Mouse (Mus musculus): ENCODE results near the gene Zbed5. TPM values are rescaled to one million over a fixed set of nuclear protein-coding genes. Genes with fewer than 3 reads are reported as not detected.
"Not testable (repeated sequence)": the region's sequence is repeated elsewhere in the genome, so short reads cannot be mapped to it uniquely, and the experiment has no call there.

Zbed5 gene
- polyA plus RNA-seq, 1 experiment from 2014 or later, result 13.3 TPM

DNA sequence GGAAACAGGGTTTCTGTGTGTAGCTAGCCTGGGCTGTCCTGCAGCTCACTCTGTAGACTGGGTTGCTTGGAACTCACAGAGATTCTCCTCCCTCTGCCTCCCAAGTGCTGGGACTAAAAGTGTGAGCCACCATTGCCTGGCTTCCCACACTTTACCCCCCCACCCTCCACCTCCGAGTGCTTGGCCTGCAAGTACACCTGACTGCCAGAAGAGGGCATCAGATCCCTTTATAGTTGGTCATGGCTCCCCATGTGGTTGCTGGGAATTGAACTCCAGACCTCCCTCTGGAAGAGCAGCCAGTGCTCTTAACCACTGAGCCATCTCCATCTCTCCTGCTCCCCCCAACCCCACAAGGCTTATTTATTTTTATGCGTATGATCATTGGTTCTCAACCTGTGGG is 18.5 kb downstream of the Zbed5 start:
- no peak overlapping the region for H3K27ac ChIP-seq (replicated peaks)
- H3K9ac ChIP-seq, result no peak overlapping the region
- no peaks in the 10 kb centered on the region for H3K9me3 ChIP-seq
- H3K36me3 ChIP-seq, result no peaks in the 10 kb centered on the region
- no peak for ATAC-seq (ENCODE audit: low read depth)
- no peak overlapping the region for H3K4me3 ChIP-seq
- H3K27me3 ChIP-seq, result no peaks in the 10 kb centered on the region
- peaks cover 6% of the 10 kb centered on the region for H3K4me1 ChIP-seq (replicated peaks)
- 25% methylated on average over 2 of the region's 2 CpGs for WGBS
- no peak overlapping the region for H3K4me2 ChIP-seq

DNA sequence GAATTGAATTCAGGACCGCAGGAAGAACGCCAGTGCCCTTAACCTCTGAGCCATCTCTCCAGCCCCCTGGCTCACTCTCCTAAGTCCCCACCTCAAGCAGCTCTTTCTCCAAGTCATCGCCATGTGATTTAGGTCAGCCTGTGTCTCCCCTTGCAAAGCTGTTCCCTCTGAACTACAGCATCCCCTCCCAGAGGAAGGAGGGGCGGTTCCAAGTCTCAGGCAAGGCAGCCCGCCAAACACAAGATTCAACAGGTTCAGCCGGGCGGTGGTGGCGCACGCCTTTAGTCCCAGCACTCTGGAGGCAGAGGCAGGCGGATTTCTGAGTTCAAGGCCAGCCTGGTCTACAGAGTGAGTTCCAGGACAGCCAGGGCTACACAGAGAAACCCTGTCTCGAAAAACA is 20.0 kb downstream of the Zbed5 start:
- ATAC-seq (ENCODE audit: low read depth); H3K4me1 ChIP-seq (replicated peaks); H3K36me3 ChIP-seq; H3K27me3 ChIP-seq; H3K4me2 ChIP-seq; H3K27ac ChIP-seq (replicated peaks); H3K4me3 ChIP-seq; H3K9ac ChIP-seq; H3K9me3 ChIP-seq: not testable (repeated sequence)
- 86% methylated on average over 11 of the region's 11 CpGs for WGBS

DNA sequence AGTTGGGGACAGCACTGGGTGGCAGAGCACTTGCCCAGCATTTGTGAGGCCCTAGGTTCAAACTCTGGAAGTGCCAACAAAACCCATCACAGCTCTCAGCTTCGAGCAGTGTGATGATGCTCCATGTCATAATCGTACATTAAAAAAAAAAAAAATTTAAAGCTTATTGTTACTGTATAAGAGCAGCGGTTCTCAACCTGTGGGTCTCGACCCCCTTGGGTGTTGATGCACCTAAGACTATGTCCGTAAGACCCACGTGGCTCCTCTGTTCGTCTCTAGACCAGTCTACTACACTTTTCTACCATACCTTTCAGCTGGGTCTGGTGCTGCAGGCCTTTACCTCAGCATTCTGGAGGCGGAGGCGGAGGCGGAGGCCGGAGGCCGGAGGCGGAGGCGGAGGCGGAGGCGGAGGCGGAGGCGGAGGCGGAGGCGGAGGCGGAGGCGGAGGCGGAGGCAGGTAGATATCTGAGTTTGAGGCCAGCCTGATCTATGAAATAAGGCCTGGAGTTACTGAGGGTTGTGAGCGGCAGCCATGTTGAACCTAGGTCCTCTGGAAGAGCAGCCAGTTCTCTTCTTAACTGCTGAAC is 22.6 kb downstream of the Zbed5 start:
- H3K36me3 ChIP-seq, result no peaks in the 10 kb centered on the region
- H3K4me3 ChIP-seq, result no peak overlapping the region
- ATAC-seq (ENCODE audit: low read depth), result no peak
- no peak overlapping the region for H3K9ac ChIP-seq
- 91% methylated on average over 24 of the region's 24 CpGs for WGBS
- no peaks in the 10 kb centered on the region for H3K9me3 ChIP-seq
- no peak overlapping the region for H3K4me2 ChIP-seq
- H3K27ac ChIP-seq (replicated peaks), result no peak overlapping the region
- no peaks in the 10 kb centered on the region for H3K27me3 ChIP-seq
- H3K4me1 ChIP-seq (replicated peaks), result no peaks in the 10 kb centered on the region

- no peak overlapping the region for H3K4me3 ChIP-seq
- H3K27me3 ChIP-seq, result no peaks in the 10 kb centered on the region
- H3K9me3 ChIP-seq, result no peaks in the 10 kb centered on the region
- WGBS, result 85% methylated on average over 9 of the region's 9 CpGs
- no peak overlapping the region for H3K4me2 ChIP-seq
- ATAC-seq (ENCODE audit: low read depth), result no peak
- H3K4me1 ChIP-seq (replicated peaks), result no peaks in the 10 kb centered on the region
- no peak overlapping the region for H3K27ac ChIP-seq (replicated peaks)
- H3K36me3 ChIP-seq, result no peaks in the 10 kb centered on the region
- no peak overlapping the region for H3K9ac ChIP-seq
Observed at GRCm38 (mm10) chr5:129918752-129919151, 23.2 kb downstream of the Zbed5 start.

GRCm38 (mm10) chr5:129919320-129919719 is 23.8 kb downstream of the Zbed5 start:
- Histone ChIP-seq H3K9ac (no peak overlapping the region), H3K4me2 (no peak overlapping the region), H3K27ac (replicated peaks) (no peak overlapping the region), H3K36me3 (no peaks in the 10 kb centered on the region), H3K4me1 (replicated peaks) (no peaks in the 10 kb centered on the region), H3K4me3 (no peak overlapping the region), H3K27me3 (no peaks in the 10 kb centered on the region), H3K9me3 (no peaks in the 10 kb centered on the region)
- ATAC-seq (ENCODE audit: low read depth), result no peak
- WGBS, result 81% methylated on average over 8 of the region's 8 CpGs

GRCm38 (mm10) chr5:129921972-129922371 is 26.4 kb downstream of the Zbed5 start:
- Histone ChIP-seq H3K4me2 (no peak overlapping the region), H3K4me3 (no peak overlapping the region), H3K36me3 (no peaks in the 10 kb centered on the region), H3K27me3 (no peaks in the 10 kb centered on the region), H3K27ac (replicated peaks) (no peak overlapping the region), H3K4me1 (replicated peaks) (no peaks in the 10 kb centered on the region), H3K9ac (no peak overlapping the region), H3K9me3 (no peaks in the 10 kb centered on the region)
- WGBS, result 91% methylated on average over 4 of the region's 4 CpGs
- ATAC-seq (ENCODE audit: low read depth), result no peak

DNA sequence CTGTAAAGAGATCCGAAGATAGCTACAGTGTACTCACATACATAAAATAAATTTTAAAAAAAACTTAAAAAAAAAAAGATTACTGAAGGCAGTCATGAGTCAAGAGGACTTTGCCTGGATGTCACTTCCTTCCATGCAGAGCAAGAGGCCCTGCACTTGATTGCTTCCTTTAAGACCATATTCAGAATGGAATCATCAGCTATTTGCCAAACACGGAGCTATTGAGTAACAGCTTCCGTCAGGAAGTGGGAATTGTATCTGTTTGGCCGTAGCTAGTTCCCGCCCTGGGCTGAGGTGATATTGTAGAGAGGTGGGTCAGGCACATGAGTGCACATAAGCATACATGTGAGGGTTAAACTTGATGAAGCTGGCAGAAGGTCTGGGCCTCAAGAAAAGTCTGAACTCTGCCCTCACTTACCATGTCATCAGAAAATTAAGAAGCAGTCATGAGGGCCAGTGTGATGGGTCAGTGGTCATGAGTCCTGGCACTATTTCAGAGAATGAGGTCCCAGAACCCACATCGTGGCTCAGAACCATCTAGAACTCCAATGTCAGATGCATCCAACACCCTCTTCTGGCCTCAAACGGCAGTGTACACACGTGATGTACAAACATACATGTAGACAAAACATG is 29.4 kb downstream of the Zbed5 start:
- no peaks in the 10 kb centered on the region for H3K4me1 ChIP-seq (replicated peaks)
- H3K9ac ChIP-seq, result no peak overlapping the region
- no peak for ATAC-seq (ENCODE audit: low read depth)

DNA sequence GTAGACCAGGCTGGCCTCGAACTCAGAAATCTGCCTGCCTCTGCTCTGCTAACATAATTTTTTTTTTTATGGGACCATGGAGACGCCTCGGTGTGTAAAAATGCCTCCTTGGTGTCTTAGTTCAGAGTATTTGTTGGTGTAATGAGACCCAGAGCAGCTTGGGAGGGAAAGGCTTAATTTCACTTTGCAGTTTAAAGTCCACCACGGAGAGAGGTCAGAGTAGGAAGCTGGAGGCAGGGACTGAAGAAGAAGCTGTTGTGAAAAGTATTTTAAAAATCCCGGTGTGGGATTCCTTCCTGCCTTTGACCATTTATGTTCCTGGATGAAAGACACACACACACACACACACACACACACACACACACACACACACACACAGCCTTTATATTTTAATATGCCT is 30.4 kb downstream of the Zbed5 start:
- no peaks in the 10 kb centered on the region for H3K27me3 ChIP-seq
- no peak overlapping the region for H3K27ac ChIP-seq (replicated peaks)
- no peak for ATAC-seq (ENCODE audit: low read depth)
- no peak overlapping the region for H3K4me3 ChIP-seq
- no peaks in the 10 kb centered on the region for H3K9me3 ChIP-seq
- no peak overlapping the region for H3K9ac ChIP-seq
- no peaks in the 10 kb centered on the region for H3K4me1 ChIP-seq (replicated peaks)
- 82% methylated on average over 5 of the region's 5 CpGs for WGBS
- H3K36me3 ChIP-seq, result no peaks in the 10 kb centered on the region
- H3K4me2 ChIP-seq, result no peak overlapping the region

More for the DNA sequence above, 29.4 kb downstream of the Zbed5 start:
- WGBS, result 87% methylated on average over 8 of the region's 8 CpGs
- Histone ChIP-seq H3K27ac (replicated peaks) (no peak overlapping the region), H3K9me3 (no peaks in the 10 kb centered on the region), H3K4me2 (no peak overlapping the region), H3K4me3 (no peak overlapping the region), H3K27me3 (no peaks in the 10 kb centered on the region), H3K36me3 (no peaks in the 10 kb centered on the region)

- no peaks in the 10 kb centered on the region for H3K27me3 ChIP-seq
- no peaks in the 10 kb centered on the region for H3K4me1 ChIP-seq (replicated peaks)
- H3K4me3 ChIP-seq, result no peak overlapping the region
- no peak overlapping the region for H3K27ac ChIP-seq (replicated peaks)
- H3K9me3 ChIP-seq, result no peaks in the 10 kb centered on the region
- no peak overlapping the region for H3K9ac ChIP-seq
- WGBS, result 47% methylated on average over 9 of the region's 9 CpGs
- ATAC-seq (ENCODE audit: low read depth), result no peak
- H3K36me3 ChIP-seq, result no peaks in the 10 kb centered on the region
- H3K4me2 ChIP-seq, result no peak overlapping the region
Observed at GRCm38 (mm10) chr5:129929924-129930855, 34.7 kb downstream of the Zbed5 start.

GRCm38 (mm10) chr5:129936941-129937340 is 41.4 kb downstream of the Zbed5 start:
- ATAC-seq (ENCODE audit: low read depth), result no peak
- Histone ChIP-seq H3K9me3 (no peaks in the 10 kb centered on the region), H3K9ac (no peak overlapping the region), H3K27ac (replicated peaks) (no peak overlapping the region), H3K4me1 (replicated peaks) (no peaks in the 10 kb centered on the region), H3K36me3 (no peaks in the 10 kb centered on the region), H3K27me3 (no peaks in the 10 kb centered on the region), H3K4me2 (no peak overlapping the region), H3K4me3 (no peak overlapping the region)
- WGBS, result 53% methylated on average over 4 of the region's 4 CpGs

- H3K9ac ChIP-seq, result no peak overlapping the region
- peaks cover 12% of the 10 kb centered on the region for H3K4me1 ChIP-seq (replicated peaks)
- no peak overlapping the region for H3K27ac ChIP-seq (replicated peaks)
- H3K4me3 ChIP-seq, result no peak overlapping the region
- H3K27me3 ChIP-seq, result no peaks in the 10 kb centered on the region
- H3K9me3 ChIP-seq, result no peaks in the 10 kb centered on the region
- no peak overlapping the region for H3K4me2 ChIP-seq
- no peaks in the 10 kb centered on the region for H3K36me3 ChIP-seq
- WGBS, result 63% methylated on average over 2 of the region's 2 CpGs
- ATAC-seq (ENCODE audit: low read depth), result no peak
Observed at GRCm38 (mm10) chr5:129940281-129940680, 44.8 kb downstream of the Zbed5 start.

- H3K27ac ChIP-seq (replicated peaks), result peak overlapping the region; percentile 71
- H3K36me3 ChIP-seq, result no peaks in the 10 kb centered on the region
- no peak; the same call in 1 of the 2 replicates for ATAC-seq (ENCODE audit: low read depth)
- H3K4me1 ChIP-seq (replicated peaks), result peaks cover 12% of the 10 kb centered on the region
- H3K4me2 ChIP-seq, result peak overlapping the region; percentile 53
- H3K4me3 ChIP-seq, result peak overlapping the region; percentile 77
- no peaks in the 10 kb centered on the region for H3K27me3 ChIP-seq
- no peaks in the 10 kb centered on the region for H3K9me3 ChIP-seq
- H3K9ac ChIP-seq, result peak overlapping the region; percentile 54; the same call in 1 of the 2 replicates
- WGBS, result 9% methylated on average over 9 of the region's 9 CpGs
Observed at GRCm38 (mm10) chr5:129940736-129941494, 45.4 kb downstream of the Zbed5 start.
